Mouse (Mus musculus): ENCODE data around the gene Mfap2.

DNA sequence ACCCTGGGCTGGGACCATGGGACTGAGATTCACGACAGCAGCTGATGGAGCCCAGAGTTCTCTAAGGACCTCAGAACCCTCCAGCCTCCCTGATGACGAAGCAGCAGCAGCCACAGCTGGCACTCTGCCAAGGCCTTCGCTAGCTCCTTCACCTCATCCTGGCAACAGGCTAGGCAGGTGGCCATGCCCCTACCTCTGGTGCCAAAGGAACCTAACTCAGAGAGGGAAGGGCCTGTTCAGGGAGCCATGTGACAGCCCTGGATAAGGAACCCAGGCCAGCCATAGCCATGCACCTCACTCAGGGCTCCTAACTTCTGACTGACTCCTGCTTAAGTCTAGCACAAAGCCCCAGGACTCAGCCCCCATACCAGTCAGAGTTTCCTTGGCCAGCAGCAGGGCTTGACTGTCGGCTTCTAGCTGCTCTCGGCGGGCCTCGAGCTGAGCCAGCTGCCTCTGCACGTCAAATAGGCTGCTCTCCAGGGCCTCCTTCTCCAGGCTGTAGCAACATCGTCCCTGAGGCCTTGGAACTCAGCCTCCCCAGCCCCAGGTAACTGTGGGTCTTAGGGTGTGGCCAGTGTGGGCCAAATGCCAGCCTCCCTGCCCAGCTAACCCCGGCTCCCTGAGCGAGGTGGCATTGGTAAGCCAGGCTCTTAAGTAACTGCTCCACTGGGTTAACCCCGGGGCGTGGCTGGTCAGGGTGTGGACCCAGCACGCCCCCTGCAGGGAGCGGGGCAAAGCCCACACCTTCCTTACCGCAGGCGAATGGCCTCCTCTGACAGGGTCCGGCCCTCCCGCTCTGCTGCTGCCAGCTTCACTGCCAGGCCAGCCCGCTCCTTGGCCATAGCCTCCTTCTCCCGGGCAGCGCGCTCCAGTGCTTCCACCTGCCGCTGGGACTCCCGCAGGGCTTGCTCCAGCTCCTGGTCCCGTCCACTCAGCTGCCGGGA, 23.7 kb downstream of the Mfap2 start:
- TF ChIP-seq CTCF (IDR thresholded peaks at IDR 0.05; ENCODE audit: low read depth, low read length) (no peak), TAL1 (conservative IDR thresholded peaks at IDR 0.05; ENCODE audit: low read depth, low read length) (no peak), GATA1 (IDR thresholded peaks at IDR 0.05; ENCODE audit: borderline replicate concordance, low read length) (no peak)

Data from G1E (cell line).